Mouse (Mus musculus): ENCODE data around the gene Ddx25.

Ddx25 gene

GRCm38 (mm10) chr9:35541024-35541423, 17.3 kb downstream of the Ddx25 start:
- DNase-seq, result no peak

GRCm38 (mm10) chr9:35539001-35539750, 19.2 kb downstream of the Ddx25 start:
- DNase-seq, result no peak

- DNase-seq, result no peak
These were observed 22.5 kb downstream of the Ddx25 start for GRCm38 (mm10) chr9:35535876-35536275.

GRCm38 (mm10) chr9:35535110-35535509, 23.2 kb downstream of the Ddx25 start:
- DNase-seq, result peak in 1 of 2 experiments; percentile 35

GRCm38 (mm10) chr9:35533266-35533665, 25.1 kb downstream of the Ddx25 start:
- no peak for DNase-seq

- no peak for DNase-seq
These were observed 28.5 kb downstream of the Ddx25 start for GRCm38 (mm10) chr9:35529796-35530195.

GRCm38 (mm10) chr9:35529141-35529540, 29.2 kb downstream of the Ddx25 start:
- DNase-seq, result no peak

GRCm38 (mm10) chr9:35523941-35524411, 34.4 kb downstream of the Ddx25 start:
- peak in 1 of 2 experiments; percentile 44 for DNase-seq

- DNase-seq, result no peak
These were observed 34.8 kb downstream of the Ddx25 start for GRCm38 (mm10) chr9:35523541-35523940.

GRCm38 (mm10) chr9:35522821-35523515, 35.4 kb downstream of the Ddx25 start:
- DNase-seq, result no peak

- DNase-seq, result no peak
These were observed 36.1 kb downstream of the Ddx25 start for GRCm38 (mm10) chr9:35522241-35522640.

- no peak for DNase-seq
These were observed 37.5 kb downstream of the Ddx25 start for GRCm38 (mm10) chr9:35520631-35521348.

- DNase-seq, result no peak
These were observed 40.2 kb downstream of the Ddx25 start, which contains the start of gene Gm1113 for GRCm38 (mm10) chr9:35518169-35518568. Gm1113 (minus strand) TSS chr9:35518269.

- DNase-seq, result no peak
These were observed 41.6 kb downstream of the Ddx25 start for GRCm38 (mm10) chr9:35516711-35517110.

- DNase-seq, result no peak
These were observed 42.1 kb downstream of the Ddx25 start for GRCm38 (mm10) chr9:35516182-35516581.

GRCm38 (mm10) chr9:35513900-35514299, 44.4 kb downstream of the Ddx25 start:
- DNase-seq, result no peak

- DNase-seq, result no peak
These were observed 50.1 kb downstream of the Ddx25 start for GRCm38 (mm10) chr9:35508234-35508633.

GRCm38 (mm10) chr9:35502361-35503000, 55.8 kb downstream of the Ddx25 start:
- no peak for DNase-seq

- no peak for DNase-seq
These were observed 58.4 kb downstream of the Ddx25 start for GRCm38 (mm10) chr9:35499946-35500345.

GRCm38 (mm10) chr9:35495471-35495870, 62.9 kb downstream of the Ddx25 start:
- DNase-seq, result no peak

GRCm38 (mm10) chr9:35494937-35495336, 63.4 kb downstream of the Ddx25 start:
- DNase-seq, result no peak

- DNase-seq, result no peak
These were observed 64.6 kb downstream of the Ddx25 start for GRCm38 (mm10) chr9:35493733-35494092.
